Mouse (Mus musculus) frontal cortex, postnatal 25 days (tissue): ENCODE measurements around the gene Fancc.
"Not testable (repeated sequence)": the region's sequence is repeated elsewhere in the genome, so short reads cannot be mapped to it uniquely, and the experiment has no call there.

Experiments used
- DNase-seq, 2 experiments: peaks; one replicate each; pipeline ENCODE4 v3.0.0; 2022; ENCODE audit warnings: low spot score in 2 of 2

The Fancc gene

DNA sequence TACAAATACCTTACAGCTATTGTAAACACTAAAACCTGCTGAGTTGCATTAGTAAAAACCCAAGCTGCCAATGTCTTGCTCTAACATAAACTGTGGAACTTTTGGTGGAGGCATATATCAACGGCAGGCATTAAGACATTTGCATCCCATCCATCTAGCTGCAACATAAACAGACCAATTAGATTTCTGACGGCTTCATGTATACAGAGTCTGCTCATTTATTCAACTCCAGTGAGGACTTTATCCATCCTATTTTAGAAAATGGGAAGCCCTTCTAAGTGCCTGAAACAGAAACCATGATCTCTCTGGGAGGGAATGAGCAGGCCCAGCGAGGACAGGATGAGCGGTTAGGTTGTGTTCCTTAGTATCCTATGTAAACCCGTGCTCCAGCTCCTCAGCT, 18.5 kb upstream of the Fancc start:
- DNase-seq: no peak

DNA sequence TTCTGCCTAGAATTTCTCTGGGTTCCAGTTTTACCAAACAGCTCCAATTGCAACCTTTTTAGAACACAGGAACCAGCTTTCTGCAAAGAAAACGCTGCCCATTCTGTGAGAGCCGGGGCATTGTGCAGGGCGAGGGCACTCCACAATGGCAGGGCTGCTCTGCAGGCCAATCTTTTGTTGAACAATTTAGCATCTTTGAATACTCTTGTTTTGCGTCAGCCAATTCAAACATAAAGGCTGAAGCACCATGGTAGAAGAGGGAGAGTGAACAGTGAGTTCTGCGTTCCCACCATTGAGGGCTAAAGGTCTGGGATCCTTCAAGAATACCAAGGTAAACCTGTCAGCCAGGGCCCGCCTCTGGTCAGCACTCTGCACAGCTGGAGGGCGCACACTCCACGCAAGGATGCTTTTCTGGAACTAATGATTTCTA, 17.9 kb upstream of the Fancc start:
- DNase-seq: no peak

DNA sequence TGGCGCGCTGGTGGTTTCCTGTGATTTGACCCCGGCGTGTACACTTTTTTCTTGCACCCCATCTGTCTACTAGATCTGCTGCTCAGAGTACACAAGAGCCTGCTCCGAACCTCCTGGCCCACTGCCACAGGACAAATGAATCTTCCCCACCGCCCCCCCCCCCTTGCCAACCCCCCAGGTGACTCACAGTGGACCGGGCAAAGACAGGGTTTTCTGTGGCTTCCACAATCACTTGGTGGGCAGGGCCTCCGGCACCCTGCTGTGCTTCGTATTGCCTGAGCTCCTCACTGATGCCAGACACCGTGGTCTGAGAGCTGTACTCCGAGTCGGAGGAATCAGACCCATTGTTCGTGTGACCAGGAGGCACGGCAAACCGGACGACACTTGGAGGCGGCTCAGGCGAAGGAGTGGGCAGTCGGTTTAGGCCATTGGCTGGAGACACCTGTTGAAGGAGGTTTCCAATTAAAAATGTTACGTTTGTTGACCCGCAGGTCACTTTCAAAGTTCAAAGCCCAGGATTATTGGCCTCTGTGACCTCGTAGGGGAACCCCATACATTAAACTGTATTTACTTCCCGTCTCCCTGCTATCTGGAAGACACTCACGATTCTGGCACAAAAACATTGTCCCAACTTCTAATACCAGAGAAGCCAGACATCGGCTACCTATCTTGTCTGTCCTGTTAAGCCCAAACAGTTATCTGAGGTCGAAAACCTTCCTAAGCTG, 16.5 kb upstream of the Fancc start:
- DNase-seq: no peak

DNA sequence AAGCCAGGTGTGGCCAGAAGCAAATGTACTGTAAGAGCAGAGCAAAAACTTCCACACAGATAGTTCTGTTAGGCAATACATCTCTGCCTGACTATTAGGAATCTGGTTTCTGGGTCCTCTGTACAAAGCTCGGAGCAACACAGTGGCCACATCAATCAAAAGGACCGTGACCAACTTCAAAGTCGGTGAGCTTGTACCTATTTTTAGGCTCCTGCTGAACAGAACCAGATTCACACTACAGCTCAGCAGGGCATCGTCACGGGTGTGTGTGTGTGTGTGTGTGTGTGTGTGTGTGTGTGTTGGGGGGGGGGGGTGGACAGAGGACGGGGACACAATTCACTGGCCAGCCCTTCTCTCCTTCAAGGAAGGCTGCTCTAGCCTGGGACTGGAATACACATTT, 15.3 kb upstream of the Fancc start:
- DNase-seq: no peak

DNA sequence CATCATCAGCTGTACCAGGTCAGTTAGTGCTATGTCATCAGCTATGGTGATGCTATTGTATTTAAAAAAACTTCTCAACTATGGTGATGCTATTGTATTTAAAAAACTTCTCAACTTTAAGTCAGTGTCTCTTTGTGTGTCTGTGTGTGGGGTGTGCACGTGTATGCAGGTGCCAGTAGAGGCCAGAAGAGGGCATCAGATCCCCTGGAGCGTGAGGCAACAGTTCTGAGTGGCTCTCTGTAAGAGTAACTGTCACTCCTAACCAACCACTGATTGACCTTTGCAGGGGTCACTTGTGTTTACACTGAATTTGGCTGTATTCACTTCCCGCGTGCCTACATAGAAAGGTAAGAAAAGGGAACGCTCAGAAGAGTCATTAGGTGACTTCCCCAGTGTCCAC, 10.7 kb upstream of the Fancc start:
- no peak for DNase-seq

DNA sequence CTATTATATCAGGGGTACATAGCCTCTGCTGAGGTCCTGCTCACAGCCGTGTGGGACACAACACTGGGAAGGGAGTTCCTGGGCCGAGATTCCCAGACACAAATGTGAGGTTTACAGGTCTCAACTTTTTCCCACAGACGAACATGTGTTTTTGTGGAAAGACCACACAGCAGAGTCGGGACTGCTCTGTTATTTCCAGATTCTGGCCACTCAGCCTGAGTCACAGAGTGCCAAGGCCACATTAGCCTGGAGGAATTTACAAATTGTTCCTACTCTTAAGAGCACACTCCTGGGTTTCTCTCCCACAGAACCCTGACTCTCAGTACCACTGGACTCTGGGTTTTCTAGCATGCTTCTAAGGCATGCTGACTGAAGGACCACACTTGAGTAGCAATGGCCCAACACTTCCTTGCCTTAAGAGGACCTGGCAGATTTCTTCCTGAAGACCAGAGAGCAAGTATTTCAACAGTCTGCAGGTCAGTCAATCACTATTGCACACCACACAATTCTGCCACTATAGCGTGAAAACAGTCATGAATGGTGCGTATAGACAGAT, 10.0 kb upstream of the Fancc start:
- no peak for DNase-seq

DNA sequence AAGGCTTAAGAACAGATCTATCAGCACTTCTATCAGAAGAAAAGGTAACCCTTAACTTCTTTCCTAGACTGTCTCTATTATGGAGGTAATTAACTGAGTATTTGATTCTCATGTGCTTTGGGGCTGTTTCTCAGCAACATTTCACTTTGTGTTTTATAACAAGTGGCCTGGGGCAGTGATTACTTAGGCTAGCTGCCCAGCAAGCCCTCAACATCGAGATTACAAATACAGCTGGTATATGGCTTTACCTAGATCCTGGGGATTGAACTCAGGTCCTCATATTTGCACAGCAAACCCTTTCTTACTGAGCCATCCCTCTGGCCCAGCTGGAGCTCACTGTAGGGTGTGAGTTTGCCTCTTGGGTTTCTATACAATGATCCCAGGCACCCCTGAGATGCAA, 9.3 kb upstream of the Fancc start:
- DNase-seq: no peak

DNA sequence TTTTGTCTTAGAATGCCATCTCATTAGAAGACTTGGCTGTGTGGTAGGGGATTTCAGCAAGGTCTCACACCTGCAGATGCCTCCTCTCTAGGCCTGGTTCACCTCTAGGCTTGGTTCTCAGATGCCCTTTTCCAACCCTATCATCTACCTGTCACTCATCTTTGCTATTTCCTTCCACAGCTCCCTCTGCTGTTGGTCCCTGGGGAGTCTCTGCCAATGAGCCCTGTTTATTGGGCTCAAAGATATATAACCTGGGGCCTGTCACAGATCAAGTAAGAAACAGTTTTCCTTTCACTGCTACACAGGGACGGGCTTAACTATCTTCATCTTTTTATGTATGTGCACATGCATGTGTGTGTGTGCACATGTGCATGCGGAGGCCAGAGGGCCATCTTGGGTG, 5.3 kb upstream of the Fancc start:
- no peak for DNase-seq

DNA sequence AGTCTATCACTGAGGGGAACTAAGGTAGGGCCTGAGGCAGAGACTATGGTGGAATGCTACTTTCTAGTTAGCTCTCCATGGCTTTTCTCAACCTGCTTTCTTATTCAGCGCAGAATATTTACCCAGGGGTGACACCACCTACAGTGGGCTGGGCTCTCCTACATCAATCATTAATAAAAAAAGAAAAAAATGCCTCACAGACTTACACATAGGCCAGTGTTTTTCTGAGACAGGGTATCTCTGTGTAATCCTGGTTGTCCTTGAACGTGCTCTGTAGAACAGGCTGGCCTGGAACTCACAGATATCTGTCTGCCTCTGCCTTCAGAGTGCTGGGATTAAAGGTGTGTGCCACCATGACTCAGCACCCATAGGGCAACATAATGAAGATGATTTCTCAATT, 2.4 kb upstream of the Fancc start:
- no peak for DNase-seq

DNA sequence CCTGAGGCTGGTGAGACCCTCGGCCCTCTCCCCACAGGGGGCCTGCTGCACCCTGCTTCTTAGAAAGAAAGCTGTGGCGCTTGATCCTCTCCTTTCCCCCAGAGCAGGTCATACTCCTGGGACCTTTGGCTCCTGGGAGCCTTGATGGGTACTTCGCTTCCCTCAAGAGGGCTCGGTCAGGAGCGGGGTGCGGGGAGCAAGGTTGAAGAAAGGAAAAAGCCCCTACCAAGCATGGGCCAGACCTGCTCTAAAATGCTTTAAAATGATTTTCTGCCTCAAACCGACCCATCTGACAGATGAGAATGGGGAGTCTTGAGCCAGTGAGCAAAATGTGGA, 9.4 kb downstream of the Fancc start:
- DNase-seq: no peak

DNA sequence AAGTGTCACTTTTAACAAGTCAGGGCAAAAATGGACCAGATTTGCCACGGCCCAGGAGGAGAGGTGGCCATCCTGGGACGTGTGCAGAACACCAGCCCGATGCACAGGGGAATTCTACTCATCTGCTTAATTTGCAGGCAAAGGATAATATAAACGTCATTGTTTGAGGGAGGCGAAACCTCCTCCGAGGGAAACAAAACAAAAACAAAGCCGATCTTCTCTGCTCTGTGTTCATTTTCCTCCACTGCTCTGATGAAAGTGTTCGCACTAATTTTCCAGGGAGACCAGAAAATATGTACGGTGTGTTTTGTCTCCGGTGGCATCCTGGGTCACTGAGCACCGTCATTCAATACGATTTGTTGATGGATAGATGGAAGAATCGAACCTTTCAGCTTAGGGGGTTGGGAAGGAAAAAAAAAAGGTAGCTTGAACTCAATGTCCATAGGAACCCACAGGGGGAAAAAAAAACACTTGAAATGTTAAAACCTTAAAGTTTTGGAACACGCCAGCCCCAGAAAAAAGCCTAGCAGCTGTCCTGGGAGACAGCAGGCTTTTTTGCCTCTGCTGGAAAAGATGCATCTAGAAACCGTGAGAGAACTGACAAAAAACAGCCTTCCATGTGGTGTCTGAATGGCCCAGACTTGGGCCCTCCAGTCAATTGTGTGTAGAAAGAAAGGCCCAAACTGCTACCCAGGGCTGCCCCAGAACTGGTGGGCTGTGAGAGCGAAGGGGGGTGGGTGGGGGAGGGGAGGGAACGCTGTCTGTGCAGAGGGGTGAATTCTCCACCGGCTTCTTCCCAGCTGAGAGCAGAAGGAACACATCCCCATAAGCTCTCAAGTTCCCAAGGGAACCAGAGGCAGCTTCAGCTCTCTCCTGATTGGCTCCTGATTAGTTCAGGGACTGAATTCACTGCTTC, 10.0 kb downstream of the Fancc start:
- DNase-seq: no peak

DNA sequence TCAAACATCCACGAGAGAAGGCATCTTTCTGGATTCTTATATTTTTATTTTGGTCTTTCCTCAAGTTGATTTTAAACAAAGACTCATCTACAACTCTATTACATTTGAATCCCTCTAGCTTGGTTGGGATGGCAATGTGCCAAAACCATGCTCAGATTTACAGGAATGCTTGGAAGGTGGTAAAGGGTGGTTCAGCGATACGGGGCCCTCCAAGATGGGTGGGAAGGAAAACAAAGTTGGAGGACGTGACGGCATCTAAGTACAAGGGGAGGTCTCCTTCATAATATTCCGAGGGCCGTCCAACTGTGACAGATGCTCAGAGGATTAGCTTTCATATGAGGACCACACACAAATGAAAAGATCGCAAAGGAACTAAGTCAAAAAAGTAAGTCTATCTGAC, 21.7 kb downstream of the Fancc start:
- DNase-seq: no peak

DNA sequence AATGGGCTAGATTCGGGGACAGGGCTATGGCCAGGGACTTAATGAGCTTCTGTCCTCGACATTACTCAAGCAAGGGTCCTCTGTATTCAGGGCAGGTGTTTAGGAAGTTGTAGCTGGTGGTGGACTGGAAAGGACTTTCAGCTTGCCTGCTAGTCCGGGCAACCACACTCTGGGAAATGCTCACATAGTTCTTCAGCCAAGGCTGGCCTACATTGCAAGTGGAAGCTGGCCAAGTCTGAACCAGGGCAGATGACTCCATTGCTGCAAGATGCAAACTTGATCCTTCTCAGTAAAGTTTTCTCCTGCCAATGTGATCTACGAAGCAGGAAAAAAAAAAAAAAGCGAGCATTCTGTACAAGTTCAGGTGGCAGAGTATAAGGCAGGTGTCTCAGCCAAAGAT, 44.2 kb downstream of the Fancc start:
- peak in 1 of 2 experiments; percentile 5 for DNase-seq

DNA sequence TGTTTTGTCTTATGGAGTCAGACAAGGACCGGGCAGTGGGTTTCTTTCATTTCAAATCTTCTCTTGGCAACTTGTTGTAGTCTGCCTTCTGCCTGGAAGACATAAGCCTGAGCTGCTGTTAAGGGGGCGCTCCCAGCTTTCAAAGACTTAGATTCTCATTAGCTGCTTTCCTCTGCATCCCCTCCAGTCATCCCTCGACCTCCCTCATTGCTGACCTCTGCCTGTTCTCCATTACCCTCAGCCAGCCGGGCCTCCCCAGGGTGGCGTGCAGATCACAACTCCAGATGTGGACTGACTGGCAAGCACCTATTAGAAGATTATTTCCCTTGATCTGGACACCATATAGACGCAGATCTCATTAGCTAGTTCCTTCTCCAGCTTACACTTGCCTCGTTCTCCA, 45.9 kb downstream of the Fancc start:
- no peak for DNase-seq

DNA sequence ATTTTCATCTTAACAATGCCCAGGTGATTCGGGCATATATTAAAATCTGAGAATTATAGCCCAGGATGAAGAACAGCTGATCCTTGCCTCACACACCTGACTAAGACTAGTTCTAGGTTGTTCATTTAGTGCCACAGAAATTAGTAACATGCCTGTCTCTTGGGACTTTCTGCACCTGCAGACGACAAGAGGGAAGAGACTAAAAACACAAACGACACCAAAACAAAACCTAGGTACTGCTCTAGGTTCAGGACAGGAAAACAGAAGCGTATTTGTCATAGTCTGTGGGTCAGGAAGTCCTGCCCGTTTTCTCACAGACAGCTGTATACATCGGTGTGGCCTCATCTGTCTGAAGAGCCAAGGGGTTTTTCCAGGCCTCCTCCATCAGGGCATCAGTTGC, 51.7 kb downstream of the Fancc start:
- DNase-seq: no peak

DNA sequence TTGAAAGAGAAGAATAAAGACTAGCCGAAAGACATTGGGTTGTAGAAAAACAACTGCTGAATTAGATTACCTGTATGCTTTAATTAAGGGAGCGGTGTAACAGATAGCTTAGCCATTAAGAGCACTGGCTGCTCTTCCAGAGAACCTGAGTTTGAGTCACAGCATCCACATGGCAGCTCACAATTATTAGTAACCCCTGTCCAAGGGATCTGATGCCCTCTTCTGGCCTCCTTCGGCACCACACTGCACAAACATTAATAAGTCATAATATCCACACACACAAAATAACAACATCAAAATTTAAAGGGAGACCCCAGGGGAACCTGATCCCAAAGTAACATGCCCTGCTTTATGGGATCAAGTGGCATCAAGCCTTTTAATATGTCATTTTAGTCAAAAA, 64.3 kb downstream of the Fancc start:
- no peak for DNase-seq

DNA sequence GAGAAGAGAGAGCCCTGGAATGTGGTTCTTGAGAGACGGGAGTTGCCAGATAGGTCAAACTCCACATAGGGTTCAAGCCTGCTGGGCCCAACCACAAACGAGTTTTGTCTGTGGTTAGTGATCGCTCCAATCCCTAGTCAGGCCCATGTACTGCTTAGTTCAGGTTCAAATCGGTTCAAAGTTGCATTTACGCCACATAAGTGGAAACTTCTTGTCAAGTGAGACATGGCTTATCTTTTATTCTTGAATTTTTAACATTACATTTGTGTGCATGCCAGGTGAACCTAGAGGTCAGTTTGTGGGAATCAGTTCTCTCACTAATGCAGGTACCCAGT, 65.3 kb downstream of the Fancc start:
- no peak for DNase-seq

DNA sequence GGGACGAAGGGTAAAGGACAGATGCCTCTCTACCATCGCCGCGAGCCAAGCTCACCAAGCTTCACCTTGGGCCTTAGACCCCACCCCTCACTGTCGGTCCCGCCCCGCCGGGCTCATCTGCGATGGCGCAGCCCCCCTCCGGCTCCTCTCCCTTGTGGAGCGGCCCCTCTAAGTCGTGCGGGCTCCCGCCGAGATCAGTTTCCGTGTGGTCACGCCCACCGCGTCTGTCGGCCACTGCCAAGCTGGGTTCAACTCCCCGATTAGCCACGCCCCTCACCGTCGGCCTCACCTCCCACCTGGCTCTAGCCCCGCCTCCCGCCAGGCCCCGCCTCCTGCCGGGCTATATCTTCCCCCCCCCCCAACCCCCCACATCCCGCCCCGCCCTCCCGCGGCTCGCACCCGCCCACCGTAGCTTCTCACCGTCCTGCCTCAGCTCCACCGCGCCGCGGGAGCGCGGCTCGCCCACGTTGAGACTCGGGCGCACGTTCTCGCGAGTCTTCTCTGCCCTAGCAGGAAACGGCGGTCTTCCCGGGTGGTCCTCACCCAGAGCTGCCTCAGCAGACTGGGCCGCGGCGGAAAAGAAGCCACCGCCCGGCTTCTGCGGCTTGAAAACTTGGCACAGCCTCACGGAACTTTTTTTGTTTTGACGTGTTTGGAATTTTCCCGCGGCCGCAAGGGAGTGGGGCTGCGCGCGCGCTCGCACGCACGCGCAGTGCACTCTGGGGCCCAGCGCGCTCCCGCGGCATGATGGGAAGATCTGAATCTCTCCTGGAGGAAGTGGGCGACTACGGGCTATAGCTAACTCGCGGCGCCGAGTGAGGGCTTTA, 65.8 kb downstream of the Fancc start:
- peak; percentile 80 to 83 for DNase-seq

DNA sequence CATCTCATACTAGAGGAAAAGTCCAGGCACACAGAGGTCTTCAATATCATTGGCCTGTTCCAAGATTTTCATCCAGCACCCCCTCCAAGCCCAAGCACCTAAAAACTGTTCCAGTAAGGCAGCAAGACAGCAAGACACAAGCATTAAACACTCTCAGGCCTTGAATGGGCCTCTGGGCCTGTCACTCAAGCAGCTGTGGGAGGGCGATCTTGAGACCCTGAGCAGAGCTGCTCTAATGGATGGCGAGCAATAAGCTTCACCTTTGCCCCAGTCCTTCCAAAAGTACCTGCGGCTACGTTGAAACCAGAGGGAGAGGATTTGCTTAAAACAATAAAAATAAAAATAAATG, 66.4 kb downstream of the Fancc start:
- DNase-seq: peak in 1 of 2 experiments; percentile 6

DNA sequence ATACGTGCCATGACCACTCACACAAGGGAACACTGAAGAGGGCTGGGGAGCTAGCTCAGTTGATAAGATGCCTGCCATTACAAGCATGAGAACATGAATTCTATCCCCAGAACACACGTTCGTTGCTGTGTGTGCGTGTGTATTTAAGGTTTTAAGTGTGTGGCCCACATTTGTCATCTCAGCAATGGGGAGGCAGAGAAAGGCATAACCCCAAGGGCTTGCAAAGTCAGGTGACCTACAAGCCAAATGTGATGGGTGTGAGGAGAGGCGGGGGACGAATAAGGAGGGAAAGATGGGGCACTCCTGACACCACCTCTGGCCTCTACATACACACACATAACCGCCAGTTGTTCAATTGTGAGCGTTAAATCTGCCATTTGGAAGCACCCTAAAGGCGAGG, 66.9 kb downstream of the Fancc start:
- no peak for DNase-seq

DNA sequence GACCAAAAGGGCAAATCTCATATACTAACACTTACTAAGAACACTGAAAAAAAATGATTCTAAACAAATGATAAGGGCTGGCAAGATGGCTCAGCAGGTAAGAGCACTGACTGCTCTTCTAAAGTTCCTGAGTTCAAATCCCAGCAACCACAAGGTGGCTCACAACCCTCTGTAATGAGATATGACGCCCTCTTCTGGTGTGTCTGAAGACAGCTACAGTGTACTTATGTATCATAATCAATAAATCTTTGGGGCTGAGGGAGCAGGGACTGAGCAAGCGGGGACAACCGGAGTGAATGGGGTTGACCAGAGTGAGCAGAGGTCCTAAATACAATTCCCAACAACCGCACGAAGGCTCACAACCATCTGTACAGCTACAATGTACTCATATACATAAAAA, 68.9 kb downstream of the Fancc start:
- not testable (repeated sequence) for DNase-seq

DNA sequence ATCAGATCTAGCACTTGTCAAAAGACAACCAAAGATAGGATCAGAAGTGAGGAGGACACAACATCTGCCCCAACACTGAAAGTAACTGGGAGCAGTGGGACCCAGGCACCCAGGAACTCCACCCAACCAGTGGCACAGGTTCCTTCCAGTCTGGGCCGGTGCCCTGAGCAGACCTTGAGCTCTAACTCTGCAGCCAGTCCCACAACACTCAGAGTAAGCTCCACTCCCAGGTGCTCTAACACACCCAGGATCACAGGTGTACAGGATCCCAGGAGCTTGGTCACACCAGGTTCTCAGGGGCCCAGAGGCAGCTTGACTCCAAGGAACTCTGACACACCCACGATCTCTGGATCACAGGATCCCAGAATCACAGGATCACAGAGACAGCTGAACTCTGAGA, 74.0 kb downstream of the Fancc start:
- DNase-seq: no peak
